Mouse (Mus musculus) gastrocnemius, adult 8-10 months (tissue): ENCODE results near the gene Prex1. TPM values are rescaled to one million over a fixed set of nuclear protein-coding genes. Genes with fewer than 3 reads are reported as not detected.

ENCODE experiments used
- DNase-seq, 2 experiments: peaks; one replicate each; pipeline ENCODE4 v3.0.0; 2022; ENCODE audit warnings: low spot score in 2 of 2
- total RNA-seq, 4 experiments: library from RNA; stranded (reverse); gene quantifications; 2 replicates each; pipeline ENCODE4 v1.2.4; 2022

The Prex1 gene
- total RNA-seq, 4 experiments from 2014 or later = 3.2 to 3.8 (median 3.4) TPM

DNA sequence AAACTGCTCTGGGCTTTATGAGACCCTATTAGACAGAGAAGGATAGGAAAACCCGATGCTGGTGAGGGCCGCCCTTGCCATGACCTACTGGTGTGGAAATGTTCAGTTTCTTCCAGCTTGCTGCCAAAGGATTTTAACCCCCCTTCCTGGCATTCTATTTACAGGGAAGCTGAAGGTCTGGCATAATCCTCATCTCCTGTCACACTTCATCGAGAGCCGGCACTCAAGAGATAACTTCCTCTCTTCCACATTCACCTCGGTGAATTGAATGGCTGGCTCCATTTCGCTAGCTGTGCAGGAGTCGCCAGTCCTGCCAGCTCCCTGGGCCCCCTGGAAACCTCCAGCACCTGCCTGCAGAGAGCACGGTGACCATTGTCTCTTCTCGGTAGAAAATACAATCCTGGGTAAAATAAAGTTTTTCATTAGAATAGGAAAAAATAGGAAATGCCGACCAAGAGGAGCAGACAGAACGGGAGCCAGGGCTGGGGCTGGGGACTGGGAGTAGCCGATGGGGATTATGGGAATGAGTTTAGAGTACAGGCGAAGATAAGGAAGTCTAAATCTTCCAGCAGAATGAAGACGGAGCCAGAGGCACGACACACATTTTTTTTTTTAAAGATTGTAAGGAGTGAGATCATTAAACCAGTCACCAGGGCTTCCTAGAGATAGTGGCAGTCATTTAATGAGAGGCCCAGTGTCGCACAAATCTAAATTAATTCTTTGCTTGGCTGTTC is 191.6 kb downstream of the Prex1 start:
- DNase-seq = no peak

- no peak for DNase-seq
These were observed 192.2 kb downstream of the Prex1 start for GRCm38 (mm10) chr2:166521461-166521860.

GRCm38 (mm10) chr2:166520536-166520935 is 193.1 kb downstream of the Prex1 start:
- no peak for DNase-seq

DNA sequence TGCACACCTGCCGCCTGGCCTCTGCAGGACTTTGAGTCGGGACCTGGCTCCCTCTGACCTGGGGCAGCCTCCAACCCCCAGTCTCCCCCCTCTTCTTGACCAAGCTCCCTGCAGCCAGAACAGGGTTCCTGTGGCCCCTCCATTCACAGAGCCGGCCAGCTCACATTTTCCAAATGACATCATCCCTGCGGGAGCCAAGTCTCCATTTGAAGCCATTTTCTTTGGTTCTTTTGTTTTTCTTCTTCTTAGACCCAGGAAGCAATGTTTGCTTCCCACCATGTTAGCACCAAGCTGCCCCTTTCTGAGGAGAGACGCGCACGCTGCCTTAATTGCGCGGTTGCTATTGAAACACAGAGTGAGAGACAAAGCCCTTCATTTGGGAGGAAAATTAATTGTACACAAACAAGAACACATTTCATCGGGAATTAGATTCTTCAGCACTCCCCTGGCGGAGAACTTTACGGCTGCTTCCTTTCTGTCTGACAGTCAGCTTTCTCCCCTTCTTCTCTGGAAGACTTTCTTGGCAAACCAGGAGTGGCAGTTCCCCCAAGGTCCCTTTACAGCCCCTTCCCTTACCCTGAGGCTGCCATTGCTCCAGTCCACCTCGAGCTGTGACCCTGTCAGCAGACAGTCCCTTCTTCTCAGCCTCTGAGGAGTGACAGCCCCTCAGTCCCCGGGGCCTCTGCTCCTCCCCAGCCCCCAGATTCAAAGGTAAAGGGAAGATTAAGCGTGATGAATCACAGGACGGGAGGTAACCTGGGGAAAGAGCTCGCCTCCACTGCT is 196.0 kb downstream of the Prex1 start:
- peak; percentile 33 to 44 for DNase-seq

- no peak for DNase-seq
These were observed 196.7 kb downstream of the Prex1 start for GRCm38 (mm10) chr2:166516818-166517353.

Other genes starting within 250 kb of the Prex1 start
- gene Trp53rkb, start 78.7 kb upstream of the Prex1 start, total RNA-seq = 1 to 10 TPM; 1.4 to 2.6 (median 2.3) TPM
- gene Arfgef2, start 91.8 kb upstream of the Prex1 start, total RNA-seq = 10 to 100 TPM; 24.6 to 34.7 (median 25.8) TPM
- gene Cse1l, start 192.2 kb upstream of the Prex1 start, total RNA-seq = 10 to 100 TPM; 51.5 to 63.7 (median 53.4) TPM